Mouse (Mus musculus): ENCODE measurements around the gene Pcbp1. TPM values are rescaled to one million over a fixed set of nuclear protein-coding genes. Genes with fewer than 3 reads are reported as not detected.
"Not testable (repeated sequence)": the region's sequence is repeated elsewhere in the genome, so short reads cannot be mapped to it uniquely, and the experiment has no call there.

Gene Pcbp1
- polyA plus RNA-seq, 1 experiment from 2014 or later: 234 TPM

- peak overlapping the region; percentile 94 for H3K27ac ChIP-seq (ENCODE audit: low read length)
- peak; percentile 69 for ATAC-seq (ENCODE audit: low FRiP score, low TSS enrichment)
- peak overlapping the region; percentile 54 for H3K4me2 ChIP-seq (replicated peaks; ENCODE audit: low read depth, low read length)
- H3K27me3 ChIP-seq (ENCODE audit: insufficient read depth, low read length): no peaks in the 10 kb centered on the region
- H3K9ac ChIP-seq (replicated peaks; ENCODE audit: low read length): peak overlapping the region; percentile 69
- peak overlapping the region; percentile 44 for H3K4me3 ChIP-seq (ENCODE audit: low read length)
- peaks cover 57% of the 10 kb centered on the region for H3K4me1 ChIP-seq (ENCODE audit: insufficient read depth, low read length)
- no peaks in the 10 kb centered on the region for H3K36me3 ChIP-seq (ENCODE audit: insufficient read depth, low read length)
- no peaks in the 10 kb centered on the region for H3K9me3 ChIP-seq (ENCODE audit: low read length)
- 6% methylated on average over 13 of the region's 13 CpGs for WGBS
These were observed 28.9 kb downstream of the Pcbp1 start for GRCm38 (mm10) chr6:86497071-86497815.

GRCm38 (mm10) chr6:86496585-86496984 is 29.5 kb downstream of the Pcbp1 start:
- peak overlapping the region; percentile 44 for H3K4me3 ChIP-seq (ENCODE audit: low read length)
- peaks cover 57% of the 10 kb centered on the region for H3K4me1 ChIP-seq (ENCODE audit: insufficient read depth, low read length)
- peak overlapping the region; percentile 54 for H3K4me2 ChIP-seq (replicated peaks; ENCODE audit: low read depth, low read length)
- no peaks in the 10 kb centered on the region for H3K9me3 ChIP-seq (ENCODE audit: low read length)
- H3K9ac ChIP-seq (replicated peaks; ENCODE audit: low read length): peak overlapping the region; percentile 69
- H3K27ac ChIP-seq (ENCODE audit: low read length): peak overlapping the region; percentile 94
- peak; percentile 11; the same call in 1 of the 2 replicates for ATAC-seq (ENCODE audit: low FRiP score, low TSS enrichment)
- H3K27me3 ChIP-seq (ENCODE audit: insufficient read depth, low read length): no peaks in the 10 kb centered on the region
- WGBS: 45% methylated on average over 5 of the region's 5 CpGs
- no peaks in the 10 kb centered on the region for H3K36me3 ChIP-seq (ENCODE audit: insufficient read depth, low read length)

GRCm38 (mm10) chr6:86496127-86496526 is 30.0 kb downstream of the Pcbp1 start:
- Histone ChIP-seq H3K4me3 (ENCODE audit: low read length) (peak overlapping the region; percentile 44), H3K9ac (replicated peaks; ENCODE audit: low read length) (0 out of 2 replicates have a peak overlapping the region, but pooled peaks have one; percentile 69), H3K27ac (ENCODE audit: low read length) (peak overlapping the region; percentile 94), H3K4me1 (ENCODE audit: insufficient read depth, low read length) (peaks cover 57% of the 10 kb centered on the region), H3K9me3 (ENCODE audit: low read length) (no peaks in the 10 kb centered on the region), H3K27me3 (ENCODE audit: insufficient read depth, low read length) (no peaks in the 10 kb centered on the region), H3K4me2 (replicated peaks; ENCODE audit: low read depth, low read length) (peak overlapping the region; percentile 54), H3K36me3 (ENCODE audit: insufficient read depth, low read length) (no peaks in the 10 kb centered on the region)
- WGBS: 63% methylated on average over 8 of the region's 8 CpGs
- ATAC-seq (ENCODE audit: low FRiP score, low TSS enrichment): no peak

- Histone ChIP-seq H3K36me3 (ENCODE audit: insufficient read depth, low read length) (no peaks in the 10 kb centered on the region), H3K4me3 (ENCODE audit: low read length) (no peak overlapping the region), H3K27ac (ENCODE audit: low read length) (no peak overlapping the region), H3K4me2 (replicated peaks; ENCODE audit: low read depth, low read length) (peak overlapping the region; percentile 54; the same call in 1 of the 2 replicates), H3K4me1 (ENCODE audit: insufficient read depth, low read length) (peaks cover 57% of the 10 kb centered on the region), H3K9ac (replicated peaks; ENCODE audit: low read length) (0 out of 2 replicates have a peak overlapping the region, but pooled peaks have one; percentile 35), H3K9me3 (ENCODE audit: low read length) (no peaks in the 10 kb centered on the region), H3K27me3 (ENCODE audit: insufficient read depth, low read length) (no peaks in the 10 kb centered on the region)
- WGBS: 55% methylated on average over 3 of the region's 3 CpGs
- ATAC-seq (ENCODE audit: low FRiP score, low TSS enrichment): no peak
These were observed 30.5 kb downstream of the Pcbp1 start for GRCm38 (mm10) chr6:86495661-86496060.

- Histone ChIP-seq H3K27ac (ENCODE audit: low read length) (no peak overlapping the region), H3K9me3 (ENCODE audit: low read length) (no peaks in the 10 kb centered on the region), H3K4me2 (replicated peaks; ENCODE audit: low read depth, low read length) (no peak overlapping the region), H3K4me3 (ENCODE audit: low read length) (no peak overlapping the region), H3K9ac (replicated peaks; ENCODE audit: low read length) (no peak overlapping the region), H3K36me3 (ENCODE audit: insufficient read depth, low read length) (no peaks in the 10 kb centered on the region), H3K4me1 (ENCODE audit: insufficient read depth, low read length) (peaks cover 55% of the 10 kb centered on the region), H3K27me3 (ENCODE audit: insufficient read depth, low read length) (no peaks in the 10 kb centered on the region)
- no peak for ATAC-seq (ENCODE audit: low FRiP score, low TSS enrichment)
- 96% methylated on average over 7 of the region's 7 CpGs for WGBS
These were observed 31.4 kb downstream of the Pcbp1 start for GRCm38 (mm10) chr6:86494767-86495166.

- Histone ChIP-seq H3K27me3 (ENCODE audit: insufficient read depth, low read length) (no peaks in the 10 kb centered on the region), H3K4me2 (replicated peaks; ENCODE audit: low read depth, low read length) (no peak overlapping the region), H3K9me3 (ENCODE audit: low read length) (no peaks in the 10 kb centered on the region), H3K27ac (ENCODE audit: low read length) (peak overlapping the region; percentile 43; the same call in 1 of the 2 replicates), H3K9ac (replicated peaks; ENCODE audit: low read length) (0 out of 2 replicates have a peak overlapping the region, but pooled peaks have one; percentile 3), H3K4me1 (ENCODE audit: insufficient read depth, low read length) (peaks cover 44% of the 10 kb centered on the region), H3K36me3 (ENCODE audit: insufficient read depth, low read length) (no peaks in the 10 kb centered on the region), H3K4me3 (ENCODE audit: low read length) (no peak overlapping the region)
- 48% methylated on average over 13 of the region's 13 CpGs for WGBS
- no peak for ATAC-seq (ENCODE audit: low FRiP score, low TSS enrichment)
These were observed 32.5 kb downstream of the Pcbp1 start for GRCm38 (mm10) chr6:86493469-86494263.

GRCm38 (mm10) chr6:86490413-86490812 is 35.7 kb downstream of the Pcbp1 start:
- H3K4me2 ChIP-seq (replicated peaks; ENCODE audit: low read depth, low read length); ATAC-seq (ENCODE audit: low FRiP score, low TSS enrichment); H3K9ac ChIP-seq (replicated peaks; ENCODE audit: low read length); H3K4me3 ChIP-seq (ENCODE audit: low read length); H3K9me3 ChIP-seq (ENCODE audit: low read length); H3K27me3 ChIP-seq (ENCODE audit: insufficient read depth, low read length); H3K27ac ChIP-seq (ENCODE audit: low read length); H3K36me3 ChIP-seq (ENCODE audit: insufficient read depth, low read length): not testable (repeated sequence)
- peaks cover 34% of the 10 kb centered on the region for H3K4me1 ChIP-seq (ENCODE audit: insufficient read depth, low read length)
- 91% methylated on average over 8 of the region's 8 CpGs for WGBS

GRCm38 (mm10) chr6:86489945-86490344 is 36.2 kb downstream of the Pcbp1 start:
- Histone ChIP-seq H3K36me3 (ENCODE audit: insufficient read depth, low read length) (no peaks in the 10 kb centered on the region), H3K4me2 (replicated peaks; ENCODE audit: low read depth, low read length) (no peak overlapping the region), H3K9ac (replicated peaks; ENCODE audit: low read length) (no peak overlapping the region), H3K4me1 (ENCODE audit: insufficient read depth, low read length) (peaks cover 31% of the 10 kb centered on the region), H3K27me3 (ENCODE audit: insufficient read depth, low read length) (no peaks in the 10 kb centered on the region), H3K9me3 (ENCODE audit: low read length) (no peaks in the 10 kb centered on the region), H3K4me3 (ENCODE audit: low read length) (no peak overlapping the region), H3K27ac (ENCODE audit: low read length) (no peak overlapping the region)
- no peak for ATAC-seq (ENCODE audit: low FRiP score, low TSS enrichment)
- 92% methylated on average over 2 of the region's 2 CpGs for WGBS

- WGBS: 59% methylated on average over 3 of the region's 3 CpGs
- Histone ChIP-seq H3K4me1 (ENCODE audit: insufficient read depth, low read length) (peaks cover 22% of the 10 kb centered on the region), H3K9ac (replicated peaks; ENCODE audit: low read length) (peak overlapping the region; percentile 73), H3K9me3 (ENCODE audit: low read length) (no peaks in the 10 kb centered on the region), H3K36me3 (ENCODE audit: insufficient read depth, low read length) (no peaks in the 10 kb centered on the region), H3K4me3 (ENCODE audit: low read length) (no peak overlapping the region), H3K27ac (ENCODE audit: low read length) (peak overlapping the region; percentile 96), H3K4me2 (replicated peaks; ENCODE audit: low read depth, low read length) (no peak overlapping the region), H3K27me3 (ENCODE audit: insufficient read depth, low read length) (no peaks in the 10 kb centered on the region)
- no peak for ATAC-seq (ENCODE audit: low FRiP score, low TSS enrichment)
These were observed 38.0 kb downstream of the Pcbp1 start for GRCm38 (mm10) chr6:86488149-86488485.
